Mouse (Mus musculus): Measurements from ENCODE around the gene Tbcel. TPM values are rescaled to one million over a fixed set of nuclear protein-coding genes. Genes with fewer than 3 reads are reported as not detected.

The Tbcel gene
- polyA plus RNA-seq, 1 experiment from 2014 or later, result 4.9 TPM

DNA sequence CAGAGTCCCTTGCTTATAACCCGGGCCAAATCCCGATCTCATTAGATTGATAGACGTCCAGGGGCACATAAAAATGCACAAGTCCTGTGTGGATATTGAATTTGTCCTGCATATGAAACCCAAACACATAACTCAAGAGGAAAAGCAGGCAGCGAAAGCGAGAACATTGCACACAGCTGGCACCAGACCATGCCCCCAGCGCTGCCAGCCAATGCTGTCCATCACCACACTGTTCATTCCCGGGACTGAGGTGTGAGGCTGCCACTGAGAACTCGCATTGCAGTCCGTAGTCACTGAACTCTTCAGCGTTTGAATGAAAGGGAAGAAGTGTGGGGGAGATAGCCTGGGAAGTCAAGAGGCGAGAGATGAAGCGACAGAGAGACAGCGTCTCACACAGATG, 122.0 kb downstream of the Tbcel start:
- 87% methylated on average over 13 of the region's 13 CpGs for WGBS
- no peak for ATAC-seq (ENCODE audit: insufficient number of reproducible peaks, low FRiP score, low TSS enrichment, low read depth)

DNA sequence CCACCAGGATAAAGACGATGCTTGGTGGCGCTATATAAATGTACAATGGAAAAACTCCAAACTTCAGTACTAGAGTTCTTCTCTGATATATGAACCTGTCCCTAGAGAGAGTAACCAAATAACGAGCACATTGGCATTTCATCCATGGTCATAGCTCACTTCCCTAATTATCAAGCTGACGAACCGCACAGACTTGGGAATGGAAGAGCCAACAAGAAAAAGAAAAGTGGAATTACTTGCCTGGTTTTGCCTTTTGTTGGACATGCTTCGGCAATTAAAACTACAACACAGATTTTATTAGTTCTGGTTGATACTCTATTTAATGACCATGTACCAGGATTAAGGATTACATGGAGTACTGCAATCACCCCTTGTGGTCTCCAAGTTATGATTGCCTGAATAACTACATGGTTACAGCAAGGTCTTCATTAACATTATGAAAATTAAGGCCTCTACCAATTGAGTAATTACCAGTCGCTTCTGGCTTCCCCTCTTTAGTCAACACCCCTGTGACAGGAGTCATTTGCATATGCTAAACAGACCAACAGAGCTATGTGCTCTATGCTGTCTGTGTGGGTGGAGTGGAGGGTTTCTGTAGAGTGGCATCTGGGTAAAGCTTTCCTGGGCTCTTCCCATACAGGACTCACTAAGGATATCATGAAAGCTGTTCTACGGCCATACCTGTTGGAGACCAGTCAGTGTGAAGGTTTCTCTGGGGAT, 124.8 kb downstream of the Tbcel start:
- H3K9ac ChIP-seq (ENCODE audit: low read length), result no peak overlapping the region
- no peaks in the 10 kb centered on the region for H3K27me3 ChIP-seq (ENCODE audit: control insufficient read depth, insufficient read depth, low read length)
- no peak overlapping the region for H3K4me2 ChIP-seq (ENCODE audit: low read depth, severe bottlenecking)
- 79% methylated on average over 8 of the region's 8 CpGs for WGBS
- H3K4me1 ChIP-seq (ENCODE audit: control insufficient read depth, insufficient read depth, low read length), result no peaks in the 10 kb centered on the region
- DNase-seq (ENCODE audit: low spot score) (no peak), ATAC-seq (ENCODE audit: insufficient number of reproducible peaks, low FRiP score, low TSS enrichment, low read depth) (no peak)
- H3K4me3 ChIP-seq (ENCODE audit: low read depth, low read length), result no peak overlapping the region
- H3K9me3 ChIP-seq (ENCODE audit: control insufficient read depth, low read length), result no peaks in the 10 kb centered on the region
- H3K36me3 ChIP-seq (ENCODE audit: control insufficient read depth, insufficient read depth, low read length), result no peaks in the 10 kb centered on the region
- H3K27ac ChIP-seq (replicated peaks; ENCODE audit: low read depth, low read length), result no peak overlapping the region

More for the DNA sequence above, 122.0 kb downstream of the Tbcel start:
- Histone ChIP-seq H3K27me3 (ENCODE audit: control insufficient read depth, insufficient read depth, low read length) (no peaks in the 10 kb centered on the region), H3K4me1 (ENCODE audit: control insufficient read depth, insufficient read depth, low read length) (no peaks in the 10 kb centered on the region), H3K4me3 (ENCODE audit: low read depth, low read length) (no peak overlapping the region), H3K27ac (replicated peaks; ENCODE audit: low read depth, low read length) (no peak overlapping the region), H3K9me3 (ENCODE audit: control insufficient read depth, low read length) (no peaks in the 10 kb centered on the region), H3K4me2 (ENCODE audit: low read depth, severe bottlenecking) (no peak overlapping the region), H3K36me3 (ENCODE audit: control insufficient read depth, insufficient read depth, low read length) (no peaks in the 10 kb centered on the region), H3K9ac (ENCODE audit: low read length) (no peak overlapping the region)
- DNase-seq (ENCODE audit: low spot score), result no peak

DNA sequence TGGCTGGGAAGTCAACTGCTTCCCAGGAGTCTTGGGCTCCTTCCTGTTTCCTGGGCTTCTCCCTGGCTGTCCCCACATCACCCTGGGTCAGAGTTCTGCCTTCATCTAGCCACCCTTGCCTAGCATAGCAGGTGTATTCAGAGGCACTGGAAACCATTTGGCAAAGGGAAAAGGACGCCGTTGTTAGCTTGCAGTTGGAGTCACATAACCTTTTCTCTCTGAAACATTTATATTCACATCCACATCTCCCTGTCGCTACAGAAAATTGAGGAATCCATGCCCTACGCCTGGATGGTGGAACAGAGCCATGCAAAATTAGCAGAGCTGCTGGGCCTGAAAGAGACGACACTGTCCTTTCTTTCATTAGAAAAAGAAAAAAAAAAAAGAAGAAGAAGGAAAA, 125.5 kb downstream of the Tbcel start:
- no peaks in the 10 kb centered on the region for H3K4me1 ChIP-seq (ENCODE audit: control insufficient read depth, insufficient read depth, low read length)
- no peak overlapping the region for H3K27ac ChIP-seq (replicated peaks; ENCODE audit: low read depth, low read length)
- H3K36me3 ChIP-seq (ENCODE audit: control insufficient read depth, insufficient read depth, low read length), result no peaks in the 10 kb centered on the region
- no peaks in the 10 kb centered on the region for H3K27me3 ChIP-seq (ENCODE audit: control insufficient read depth, insufficient read depth, low read length)
- H3K9ac ChIP-seq (ENCODE audit: low read length), result no peak overlapping the region
- H3K9me3 ChIP-seq (ENCODE audit: control insufficient read depth, low read length), result no peaks in the 10 kb centered on the region
- H3K4me2 ChIP-seq (ENCODE audit: low read depth, severe bottlenecking), result no peak overlapping the region
- no peak overlapping the region for H3K4me3 ChIP-seq (ENCODE audit: low read depth, low read length)
- ATAC-seq (ENCODE audit: insufficient number of reproducible peaks, low FRiP score, low TSS enrichment, low read depth), result no peak
- DNase-seq (ENCODE audit: low spot score), result no peak
- 80% methylated on average over 5 of the region's 5 CpGs for WGBS

DNA sequence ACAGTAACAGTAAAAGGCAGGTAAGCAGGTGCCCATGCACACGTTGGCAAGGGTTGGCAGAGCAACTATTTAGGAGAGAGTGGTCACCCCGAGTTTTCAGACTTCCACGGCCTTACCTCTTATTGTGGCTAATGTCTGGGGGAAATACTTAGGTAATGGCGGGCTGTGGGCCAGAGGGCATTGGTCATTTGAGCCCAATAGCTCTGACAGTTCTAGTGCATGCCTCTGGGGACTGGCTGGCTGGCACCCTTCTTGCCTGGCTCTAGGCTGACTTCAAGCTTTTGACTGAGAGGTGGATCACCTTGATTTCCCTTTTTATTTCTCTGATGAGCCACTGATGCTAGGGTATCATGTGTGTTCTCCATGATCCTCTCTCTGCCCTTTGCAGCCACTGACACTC, 129.5 kb downstream of the Tbcel start:
- WGBS, result 87% methylated on average over 4 of the region's 4 CpGs
- ATAC-seq (ENCODE audit: insufficient number of reproducible peaks, low FRiP score, low TSS enrichment, low read depth), result no peak
- no peaks in the 10 kb centered on the region for H3K9me3 ChIP-seq (ENCODE audit: control insufficient read depth, low read length)

DNA sequence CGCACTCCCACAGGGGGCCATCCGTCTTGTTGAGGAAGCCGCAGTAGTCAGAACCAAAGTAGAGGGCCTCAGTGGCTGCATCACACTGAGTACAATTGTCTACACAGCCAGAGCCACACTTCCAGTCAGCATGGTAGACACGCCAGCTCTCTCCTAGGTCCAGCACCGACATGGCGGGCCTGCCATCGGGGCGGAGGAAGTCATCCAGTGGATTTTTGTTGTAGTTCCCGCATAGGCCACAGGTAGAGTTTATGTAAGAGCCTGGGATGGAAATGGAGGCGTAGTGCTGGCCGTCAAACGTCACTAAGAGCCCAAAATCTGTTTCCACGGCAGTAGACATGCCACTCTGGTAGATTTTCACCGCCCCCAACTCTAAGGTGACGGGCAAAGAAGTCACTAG, 130.0 kb downstream of the Tbcel start:
- Histone ChIP-seq H3K27me3 (ENCODE audit: control insufficient read depth, insufficient read depth, low read length) (no peaks in the 10 kb centered on the region), H3K4me2 (ENCODE audit: low read depth, severe bottlenecking) (no peak overlapping the region), H3K27ac (replicated peaks; ENCODE audit: low read depth, low read length) (no peak overlapping the region), H3K36me3 (ENCODE audit: control insufficient read depth, insufficient read depth, low read length) (no peaks in the 10 kb centered on the region), H3K4me3 (ENCODE audit: low read depth, low read length) (no peak overlapping the region), H3K9me3 (ENCODE audit: control insufficient read depth, low read length) (no peaks in the 10 kb centered on the region), H3K9ac (ENCODE audit: low read length) (no peak overlapping the region), H3K4me1 (ENCODE audit: control insufficient read depth, insufficient read depth, low read length) (no peaks in the 10 kb centered on the region)
- DNase-seq (ENCODE audit: low spot score), result no peak
- ATAC-seq (ENCODE audit: insufficient number of reproducible peaks, low FRiP score, low TSS enrichment, low read depth), result no peak
- WGBS, result 92% methylated on average over 15 of the region's 15 CpGs

More for the DNA sequence above, 129.5 kb downstream of the Tbcel start:
- H3K27ac ChIP-seq (replicated peaks; ENCODE audit: low read depth, low read length), result no peak overlapping the region
- H3K36me3 ChIP-seq (ENCODE audit: control insufficient read depth, insufficient read depth, low read length), result no peaks in the 10 kb centered on the region
- H3K27me3 ChIP-seq (ENCODE audit: control insufficient read depth, insufficient read depth, low read length), result no peaks in the 10 kb centered on the region
- no peaks in the 10 kb centered on the region for H3K4me1 ChIP-seq (ENCODE audit: control insufficient read depth, insufficient read depth, low read length)
- no peak for DNase-seq (ENCODE audit: low spot score)
- H3K4me3 ChIP-seq (ENCODE audit: low read depth, low read length), result no peak overlapping the region
- no peak overlapping the region for H3K9ac ChIP-seq (ENCODE audit: low read length)
- no peak overlapping the region for H3K4me2 ChIP-seq (ENCODE audit: low read depth, severe bottlenecking)

DNA sequence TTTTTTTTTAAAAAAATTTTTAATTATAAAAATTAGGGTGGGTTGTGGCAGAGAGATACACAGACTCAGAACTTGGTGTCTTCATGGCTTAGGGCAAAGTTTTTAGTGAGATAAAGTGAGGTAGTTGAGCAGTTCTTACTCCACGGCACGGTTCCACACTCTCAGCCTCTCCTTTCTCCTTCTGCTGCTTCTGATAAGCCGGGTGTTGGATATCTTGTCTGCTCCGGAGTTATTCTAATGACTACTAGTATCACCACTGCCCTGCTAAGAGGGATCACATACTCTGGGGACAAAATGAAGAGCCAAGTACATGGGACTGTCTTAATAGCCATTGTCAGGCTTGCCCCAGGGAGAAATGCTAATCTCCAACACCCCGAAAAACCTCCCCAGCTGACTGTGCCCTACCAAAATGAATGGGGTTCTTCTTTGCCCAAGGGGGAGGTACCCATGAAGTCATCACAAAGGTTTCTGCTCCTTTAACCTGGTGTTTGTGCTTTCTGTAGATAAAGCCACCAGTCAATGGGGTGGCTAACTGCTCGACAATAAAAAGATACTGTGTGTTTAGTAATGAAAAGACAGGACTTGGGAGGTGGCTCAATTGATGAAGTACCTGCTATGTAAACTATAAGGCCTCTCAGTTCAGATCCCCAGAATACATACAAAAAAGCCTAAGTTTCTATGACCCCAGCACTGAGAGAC, 135.8 kb downstream of the Tbcel start:
- Histone ChIP-seq H3K4me3 (ENCODE audit: low read depth, low read length) (no peak overlapping the region), H3K9me3 (ENCODE audit: control insufficient read depth, low read length) (no peaks in the 10 kb centered on the region), H3K27me3 (ENCODE audit: control insufficient read depth, insufficient read depth, low read length) (no peaks in the 10 kb centered on the region), H3K27ac (replicated peaks; ENCODE audit: low read depth, low read length) (no peak overlapping the region), H3K9ac (ENCODE audit: low read length) (no peak overlapping the region), H3K4me1 (ENCODE audit: control insufficient read depth, insufficient read depth, low read length) (no peaks in the 10 kb centered on the region), H3K4me2 (ENCODE audit: low read depth, severe bottlenecking) (no peak overlapping the region), H3K36me3 (ENCODE audit: control insufficient read depth, insufficient read depth, low read length) (no peaks in the 10 kb centered on the region)
- no peak for ATAC-seq (ENCODE audit: insufficient number of reproducible peaks, low FRiP score, low TSS enrichment, low read depth)
- WGBS, result 88% methylated on average over 6 of the region's 6 CpGs
- no peak for DNase-seq (ENCODE audit: low spot score)

Small RNA genes within 50 kb of the gene (microRNA-seq; reads per million reads assigned to microRNA genes)
- gene Gm44311, result not detected

Other genes starting within 250 kb of the Tbcel start
- gene Sc5d, start 243.6 kb downstream of the Tbcel start, polyA plus RNA-seq (2014; fragmentation: Nextera tagmentation; extraction: Ambion mirVana), result 49.6 and 55.2 TPM in 2 replicates
- gene Tecta, start 107.9 kb downstream of the Tbcel start, polyA plus RNA-seq (2014; fragmentation: Nextera tagmentation; extraction: Ambion mirVana), result 0.04 and 0.15 TPM in 2 replicates